ENCODE assay signal across 8 mouse cellular contexts in genomic region chr5:139702905-139703304, GRCm38 (mm10). TPM values are rescaled to one million over a fixed set of nuclear protein-coding genes. Genes with fewer than 3 reads are reported as not detected.
DNase-seq lines count a peak whose midpoint lies in the region; ATAC-seq and TF ChIP-seq lines count a peak whose summit lies in the region.

No protein-coding gene starts in this region.

- TF ChIP-seq CTCF in cerebellum, adult 2 months (IDR thresholded peaks at IDR 0.05; ENCODE audit: borderline replicate concordance, insufficient read depth, low read depth, low read length), result peak; percentile 27; the same call in 1 of the 2 replicates
- peak; percentile 65 for TF ChIP-seq CTCF in midbrain, postnatal 0 days (IDR thresholded peaks at IDR 0.05)
- TF ChIP-seq CTCF in liver, adult 2 months (IDR thresholded peaks at IDR 0.05; ENCODE audit: low read depth, low read length), result peak; percentile 64

- H3K9ac ChIP-seq in midbrain, postnatal 0 days (replicated peaks; ENCODE audit: low read length, poor library complexity, severe bottlenecking), result no peak overlapping the region
- no peak overlapping the region for H3K9ac ChIP-seq in midbrain, embryonic 14.5 days (replicated peaks; ENCODE audit: low read length)
- H3K9ac ChIP-seq in liver, adult 2 months (ENCODE audit: low read depth, low read length), result no peak overlapping the region

- no peak overlapping the region for H3K27ac ChIP-seq in cerebellum, adult 2 months (ENCODE audit: insufficient read depth, low read length)
- H3K27ac ChIP-seq in midbrain, postnatal 0 days (ENCODE audit: low read depth, low read length), result no peak overlapping the region
- H3K27ac ChIP-seq in midbrain, embryonic 14.5 days (replicated peaks; ENCODE audit: low read depth, low read length), result no peak overlapping the region
- no peak overlapping the region for H3K27ac ChIP-seq in liver, adult 2 months (replicated peaks; ENCODE audit: insufficient read depth, low read depth, low read length)

- peaks cover 17% of the 10 kb centered on the region for H3K36me3 ChIP-seq in midbrain, postnatal 0 days (ENCODE audit: insufficient read depth, low read length)
- H3K36me3 ChIP-seq in midbrain, embryonic 14.5 days (ENCODE audit: control insufficient read depth, insufficient read depth, low read length), result peaks cover 10% of the 10 kb centered on the region
- no peaks in the 10 kb centered on the region for H3K36me3 ChIP-seq in liver, adult 2 months (ENCODE audit: control insufficient read depth, insufficient read depth, low read length)

- no peaks in the 10 kb centered on the region for H3K27me3 ChIP-seq in cerebellum, adult 2 months (ENCODE audit: control insufficient read depth, insufficient read depth, low read length)
- H3K27me3 ChIP-seq in midbrain, postnatal 0 days (ENCODE audit: insufficient read depth, low read length), result no peaks in the 10 kb centered on the region
- H3K27me3 ChIP-seq in midbrain, embryonic 14.5 days (ENCODE audit: control insufficient read depth, insufficient read depth, low read length), result no peaks in the 10 kb centered on the region
- H3K27me3 ChIP-seq in liver, adult 2 months (ENCODE audit: control insufficient read depth, insufficient read depth, low read length), result no peaks in the 10 kb centered on the region

- no peaks in the 10 kb centered on the region for H3K4me1 ChIP-seq in cerebellum, adult 2 months (ENCODE audit: control insufficient read depth, insufficient read depth, low read length)
- no peaks in the 10 kb centered on the region for H3K4me1 ChIP-seq in midbrain, postnatal 0 days (ENCODE audit: insufficient read depth, low read length)
- H3K4me1 ChIP-seq in midbrain, embryonic 14.5 days (ENCODE audit: control insufficient read depth, insufficient read depth, low read length), result no peaks in the 10 kb centered on the region
- H3K4me1 ChIP-seq in liver, adult 2 months (ENCODE audit: control insufficient read depth, insufficient read depth, low read length), result no peaks in the 10 kb centered on the region

- no peak for TF ChIP-seq POLR2A in cerebellum, adult 2 months (IDR thresholded peaks at IDR 0.05; ENCODE audit: borderline replicate concordance, insufficient read depth, low read length)
- TF ChIP-seq POLR2A in liver, adult 2 months (IDR thresholded peaks at IDR 0.05; ENCODE audit: extremely low read depth, insufficient read depth, low read length), result no peak

- WGBS in cerebellum, adult 2 months, result 50% methylated on average over 2 of the region's 2 CpGs
- WGBS in midbrain, postnatal 0 days, result 74% methylated on average over 2 of the region's 2 CpGs
- WGBS in midbrain, embryonic 14.5 days, result 58% methylated on average over 2 of the region's 2 CpGs
- 67% methylated on average over 2 of the region's 2 CpGs for whole genome bisulfite sequencing in liver, adult 2 months

- no peaks in the 10 kb centered on the region for H3K79me2 ChIP-seq in liver, adult 2 months (ENCODE audit: control insufficient read depth, insufficient read depth, low read length)

- ATAC-seq in midbrain, postnatal 0 days (ENCODE audit: low FRiP score), result no peak
- ATAC-seq in midbrain, embryonic 14.5 days (ENCODE audit: low FRiP score, low TSS enrichment), result no peak

- H3K4me3 ChIP-seq in cerebellum, adult 2 months (replicated peaks; ENCODE audit: insufficient read depth, low read depth, low read length), result no peak overlapping the region
- H3K4me3 ChIP-seq in midbrain, postnatal 0 days (ENCODE audit: low read depth, low read length), result no peak overlapping the region
- no peak overlapping the region for H3K4me3 ChIP-seq in midbrain, embryonic 14.5 days (replicated peaks; ENCODE audit: low read depth, low read length)
- H3K4me3 ChIP-seq in liver, adult 2 months (ENCODE audit: insufficient read depth, low read depth, low read length), result no peak overlapping the region

- DNase-seq in cerebellum, adult 2 months, result no peak
- DNase-seq in cerebellum, adult 8-10 months, result no peak
- DNase-seq in midbrain, postnatal 0 days (ENCODE audit: low spot score), result no peak
- DNase-seq in midbrain, embryonic 14.5 days, result no peak
- DNase-seq in liver, adult 2 months (ENCODE audit: extremely low read depth, low read depth, low spot score), result no peak
- peak; percentile 52 to 58 for DNase-seq in thymus, postnatal 36 days
- DNase-seq in urinary bladder, postnatal 10 days (ENCODE audit: low spot score), result no peak
- no peak for DNase-seq in ovary, postnatal 36 days (ENCODE audit: low spot score)

- no peak overlapping the region for H3K4me2 ChIP-seq in midbrain, postnatal 0 days (ENCODE audit: low read depth, low read length, poor library complexity, severe bottlenecking)
- H3K4me2 ChIP-seq in midbrain, embryonic 14.5 days (ENCODE audit: low read length), result no peak overlapping the region

- no peaks in the 10 kb centered on the region for H3K9me3 ChIP-seq in midbrain, postnatal 0 days (ENCODE audit: low read length)
- H3K9me3 ChIP-seq in midbrain, embryonic 14.5 days (ENCODE audit: control insufficient read depth, low read length), result no peaks in the 10 kb centered on the region

RNA-seq across cellular contexts. Expression of gene Micall2, which starts 33.2 kb away (rescaled TPM):
- polyA plus RNA-seq in cerebellum, adult 2 months (2012; rRNA removed), result 2.6 and 2.7 TPM in 2 replicates
- total RNA-seq in midbrain, postnatal 0 days (2014; rRNA removed), result 10.8 and 16.6 TPM in 2 replicates
- 15.1 and 17.4 TPM in 2 replicates for polyA plus RNA-seq in midbrain, postnatal 0 days (2015; fragmentation: Nextera tagmentation; extraction: Ambion mirVana)
- polyA plus RNA-seq in midbrain, embryonic 14.5 days (2014; fragmentation: Nextera tagmentation; extraction: Ambion mirVana), result 12.7 and 13.4 TPM in 2 replicates
- total RNA-seq in liver, adult 2 months (2014; rRNA removed), result 1.1 and 1.3 TPM in 2 replicates
- 0.86 and 1.2 TPM in 2 replicates for polyA plus RNA-seq in liver, adult 2 months (2012; rRNA removed)

Comparison
In these comparisons a context has a peak if more than half of its experiments do, and no peak if none do; other contexts are left out.
1. DNase-seq: peak in thymus, postnatal 36 days (2 of 2); none in cerebellum, adult 2 months (0 of 2), cerebellum, adult 8-10 months (single experiment), midbrain, postnatal 0 days (single experiment), midbrain, embryonic 14.5 days (single experiment), liver, adult 2 months (single experiment), urinary bladder, postnatal 10 days (single experiment) and ovary, postnatal 36 days (single experiment).
2. Peak in every context shown above with its lines, with median percentiles within 50 percentile points of each other: CTCF ChIP-seq.